Mouse (Mus musculus) liver, embryonic 14.5 days (tissue): ENCODE results near the gene Gdf11. TPM values are rescaled to one million over a fixed set of nuclear protein-coding genes. Genes with fewer than 3 reads are reported as not detected.

Source experiments
- ATAC-seq: fragments of 200-750 bp; cut with Nextera tagmentation; 2 replicates; pipeline ENCODE4 v1.8.0; 2017; ENCODE audit warnings: moderate number of reproducible peaks, mild to moderate bottlenecking, moderate library complexity; ENCODE audit not compliant: insufficient read depth
- DNase-seq, 3 experiments: peaks; one replicate each; pipeline ENCODE4 v3.0.0-alpha.2; 2012 to 2013; ENCODE audit warnings: low read depth in 3 of 3, low spot score in 3 of 3
- H3K27ac ChIP-seq: fragments of 300-500 bp; sonication (generic); 2 replicates; pipeline ENCODE4 v1.5.1; 2014; ENCODE audit warnings: moderate library complexity, mild to moderate bottlenecking, control low read depth, inconsistent platforms
- H3K27me3 ChIP-seq: fragments of 300-500 bp; sonication (generic); 2 replicates; pipeline ENCODE4 v1.6.1; 2014; ENCODE audit warnings: mild to moderate bottlenecking, low read length, moderate library complexity; ENCODE audit not compliant: control insufficient read depth, insufficient read depth
- H3K36me3 ChIP-seq: fragments of 300-500 bp; sonication (generic); replicated peaks from 2 replicates; pipeline ENCODE4 v1.6.1; 2014; ENCODE audit warnings: low read depth; ENCODE audit not compliant: control insufficient read depth, insufficient read depth
- H3K4me1 ChIP-seq, 2 experiments: fragments of 200-500 bp in 1 of 2; fragments of 300-500 bp in 1 of 2; sonication (generic) in 1 of 2; replicated peaks; 2 replicates each; pipeline ENCODE4 v1.6.1; 2012 to 2014; ENCODE audit warnings: antibody characterized with exemption in 1 of 2, inconsistent platforms in 1 of 2, low read length in 1 of 2; ENCODE audit not compliant: control insufficient read depth in 2 of 2, insufficient read depth in 2 of 2
- H3K4me2 ChIP-seq: fragments of 300-500 bp; sonication (generic); 2 replicates; pipeline ENCODE4 v1.6.1; 2014; ENCODE audit warnings: low read depth, mild to moderate bottlenecking, control low read depth, moderate library complexity
- H3K4me3 ChIP-seq, 2 experiments: fragments of 200-500 bp in 1 of 2; fragments of 300-500 bp in 1 of 2; sonication (generic) in 1 of 2; 2 replicates each; pipeline ENCODE4 v1.5.1; 2012 to 2014; ENCODE audit warnings: low read depth in 2 of 2, low read length in 2 of 2, mild to moderate bottlenecking in 2 of 2, control low read depth in 1 of 2, inconsistent platforms in 1 of 2, moderate library complexity in 1 of 2; ENCODE audit not compliant: insufficient read depth in 1 of 2
- H3K9ac ChIP-seq: fragments of 300-500 bp; sonication (generic); replicated peaks from 2 replicates; pipeline ENCODE4 v1.6.1; 2014; ENCODE audit warnings: mild to moderate bottlenecking, control low read depth, moderate library complexity
- H3K9me3 ChIP-seq: fragments of 300-500 bp; sonication (generic); 2 replicates; pipeline ENCODE4 v1.6.1; 2016; ENCODE audit warnings: low read length, mixed read lengths; ENCODE audit not compliant: control insufficient read depth
- CTCF ChIP-seq: IDR thresholded peaks from 2 replicates; pipeline ENCODE4 v1.5.1; 2016; ENCODE audit warnings: antibody characterized with exemption, low read depth, control low read depth
- EP300 ChIP-seq: IDR thresholded peaks from 2 replicates; pipeline ENCODE4 v1.6.1; 2016; ENCODE audit warnings: antibody characterized with exemption, low read depth
- polyA plus RNA-seq, 2 experiments: library from polyadenylated mRNA; depleted of rRNA in 1 of 2; stranded (reverse) in 1 of 2; unstranded in 1 of 2; fragments of >200 nt; fragmentation: Nextera tagmentation in 1 of 2; extraction: Ambion mirVana in 1 of 2; gene quantifications; 2 replicates each; pipeline versions ENCODE4 v1.2.1 to v1.2.3; 2012 to 2014

Gdf11 gene
- polyA plus RNA-seq, 2 experiments, result 0.23 to 0.36 TPM

- no peak for TF ChIP-seq EP300
- TF ChIP-seq CTCF, result no peak
- ATAC-seq, result no peak
- Histone ChIP-seq H3K9me3 (no peaks in the 10 kb centered on the region), H3K4me2 (no peak overlapping the region), H3K36me3 (peaks cover 45% of the 10 kb centered on the region), H3K4me3 (no peak overlapping the region), H3K27me3 (no peaks in the 10 kb centered on the region), H3K9ac (no peak overlapping the region), H3K4me1 (peaks cover 12 to 19% of the 10 kb centered on the region in 2 experiments), H3K27ac (no peak overlapping the region)
- no peak for DNase-seq
Measured at GRCm38 (mm10) chr10:128837400-128837799, 54.1 kb downstream of the Gdf11 start.

Other genes starting within 250 kb of the Gdf11 start
- 0.13 and 0.18 TPM in 2 replicates for gene Ikzf4, start 245.7 kb downstream of the Gdf11 start, polyA plus RNA-seq (2012; rRNA removed)
- gene Ikzf4, start 245.7 kb downstream of the Gdf11 start, polyA plus RNA-seq (2014; fragmentation: Nextera tagmentation; extraction: Ambion mirVana), result 0.05 TPM in 1 of 2 replicates, not detected in the other
- gene Suox, start 217.6 kb downstream of the Gdf11 start, polyA plus RNA-seq (2012; rRNA removed), result 8.1 and 8.6 TPM in 2 replicates
- gene Suox, start 217.6 kb downstream of the Gdf11 start, polyA plus RNA-seq (2014; fragmentation: Nextera tagmentation; extraction: Ambion mirVana), result 7.6 and 9.9 TPM in 2 replicates
- 17.8 and 19.3 TPM in 2 replicates for gene Rab5b, start 195.5 kb downstream of the Gdf11 start, polyA plus RNA-seq (2012; rRNA removed)
- gene Rab5b, start 195.5 kb downstream of the Gdf11 start, polyA plus RNA-seq (2014; fragmentation: Nextera tagmentation; extraction: Ambion mirVana), result 24.5 and 26.2 TPM in 2 replicates
- gene Pmel, start 187.5 kb downstream of the Gdf11 start, polyA plus RNA-seq (2012; rRNA removed), result 0.27 and 0.31 TPM in 2 replicates
- 0.20 and 0.50 TPM in 2 replicates for gene Pmel, start 187.5 kb downstream of the Gdf11 start, polyA plus RNA-seq (2014; fragmentation: Nextera tagmentation; extraction: Ambion mirVana)
- 38.8 and 40.7 TPM in 2 replicates for gene Cdk2, start 186.7 kb downstream of the Gdf11 start, polyA plus RNA-seq (2012; rRNA removed)
- 51.8 and 56.6 TPM in 2 replicates for gene Cdk2, start 186.7 kb downstream of the Gdf11 start, polyA plus RNA-seq (2014; fragmentation: Nextera tagmentation; extraction: Ambion mirVana)
- 1.4 and 1.6 TPM in 2 replicates for gene Dgka, start 146.9 kb downstream of the Gdf11 start, polyA plus RNA-seq (2012; rRNA removed)
- gene Dgka, start 146.9 kb downstream of the Gdf11 start, polyA plus RNA-seq (2014; fragmentation: Nextera tagmentation; extraction: Ambion mirVana), result 2.0 and 2.1 TPM in 2 replicates
- 14.2 and 19.5 TPM in 2 replicates for gene Pym1, start 143.8 kb downstream of the Gdf11 start, polyA plus RNA-seq (2012; rRNA removed)
- 12.4 and 15.3 TPM in 2 replicates for gene Pym1, start 143.8 kb downstream of the Gdf11 start, polyA plus RNA-seq (2014; fragmentation: Nextera tagmentation; extraction: Ambion mirVana)
- gene Mmp19, start 100.8 kb downstream of the Gdf11 start, polyA plus RNA-seq (2012; rRNA removed), result 8.0 and 9.5 TPM in 2 replicates
- 8.3 and 8.9 TPM in 2 replicates for gene Mmp19, start 100.8 kb downstream of the Gdf11 start, polyA plus RNA-seq (2014; fragmentation: Nextera tagmentation; extraction: Ambion mirVana)
- 4.2 and 6.0 TPM in 2 replicates for gene Dnajc14, start 87.7 kb downstream of the Gdf11 start, polyA plus RNA-seq (2012; rRNA removed)
- gene Dnajc14, start 87.7 kb downstream of the Gdf11 start, polyA plus RNA-seq (2014; fragmentation: Nextera tagmentation; extraction: Ambion mirVana), result 10.7 and 12.3 TPM in 2 replicates
- 2.1 and 2.9 TPM in 2 replicates for gene Tmem198b, start 87.3 kb downstream of the Gdf11 start, polyA plus RNA-seq (2012; rRNA removed)
- gene Tmem198b, start 87.3 kb downstream of the Gdf11 start, polyA plus RNA-seq (2014; fragmentation: Nextera tagmentation; extraction: Ambion mirVana), result 0.99 and 1.5 TPM in 2 replicates
- gene Sarnp, start 74.4 kb downstream of the Gdf11 start, polyA plus RNA-seq (2012; rRNA removed), result 27.1 and 61.2 TPM in 2 replicates
- gene Sarnp, start 74.4 kb downstream of the Gdf11 start, polyA plus RNA-seq (2014; fragmentation: Nextera tagmentation; extraction: Ambion mirVana), result 122 and 125 TPM in 2 replicates
- gene Ormdl2, start 70.1 kb downstream of the Gdf11 start, polyA plus RNA-seq (2012; rRNA removed), result 43.1 and 47.8 TPM in 2 replicates
- 80.5 and 83.5 TPM in 2 replicates for gene Ormdl2, start 70.1 kb downstream of the Gdf11 start, polyA plus RNA-seq (2014; fragmentation: Nextera tagmentation; extraction: Ambion mirVana)
- 22.5 and 29.6 TPM in 2 replicates for gene Cd63, start 9.3 kb upstream of the Gdf11 start, polyA plus RNA-seq (2012; rRNA removed)
- gene Cd63, start 9.3 kb upstream of the Gdf11 start, polyA plus RNA-seq (2014; fragmentation: Nextera tagmentation; extraction: Ambion mirVana), result 73.0 and 85.0 TPM in 2 replicates
- 12.1 and 12.3 TPM in 2 replicates for gene Rdh5, start 31.2 kb upstream of the Gdf11 start, polyA plus RNA-seq (2012; rRNA removed)
- gene Rdh5, start 31.2 kb upstream of the Gdf11 start, polyA plus RNA-seq (2014; fragmentation: Nextera tagmentation; extraction: Ambion mirVana), result 13.6 and 15.8 TPM in 2 replicates
- 67.2 and 95.9 TPM in 2 replicates for gene Bloc1s1, start 32.3 kb upstream of the Gdf11 start, polyA plus RNA-seq (2012; rRNA removed)
- 99.2 and 99.8 TPM in 2 replicates for gene Bloc1s1, start 32.3 kb upstream of the Gdf11 start, polyA plus RNA-seq (2014; fragmentation: Nextera tagmentation; extraction: Ambion mirVana)
- 0.09 and 0.19 TPM in 2 replicates for gene Itga7, start 42.1 kb upstream of the Gdf11 start, polyA plus RNA-seq (2012; rRNA removed)
- gene Itga7, start 42.1 kb upstream of the Gdf11 start, polyA plus RNA-seq (2014; fragmentation: Nextera tagmentation; extraction: Ambion mirVana), result 0.04 and 0.15 TPM in 2 replicates
- gene Mettl7b, start 69.3 kb upstream of the Gdf11 start, polyA plus RNA-seq (2012; rRNA removed), result not detected in 2 replicates
- not detected in 2 replicates for gene Mettl7b, start 69.3 kb upstream of the Gdf11 start, polyA plus RNA-seq (2014; fragmentation: Nextera tagmentation; extraction: Ambion mirVana)
- gene Olfr9, start 97.7 kb upstream of the Gdf11 start, polyA plus RNA-seq (2012; rRNA removed), result not detected in 2 replicates
- gene Olfr9, start 97.7 kb upstream of the Gdf11 start, polyA plus RNA-seq (2014; fragmentation: Nextera tagmentation; extraction: Ambion mirVana), result not detected in 2 replicates
- gene Olfr763, start 119.1 kb upstream of the Gdf11 start, polyA plus RNA-seq (2012; rRNA removed), result not detected in 2 replicates
- gene Olfr763, start 119.1 kb upstream of the Gdf11 start, polyA plus RNA-seq (2014; fragmentation: Nextera tagmentation; extraction: Ambion mirVana), result not detected in 2 replicates
- not detected in 2 replicates for gene Olfr764-ps1, start 148.2 kb upstream of the Gdf11 start, polyA plus RNA-seq (2012; rRNA removed)
- not detected in 2 replicates for gene Olfr764-ps1, start 148.2 kb upstream of the Gdf11 start, polyA plus RNA-seq (2014; fragmentation: Nextera tagmentation; extraction: Ambion mirVana)
- not detected in 2 replicates for gene Olfr765, start 158.3 kb upstream of the Gdf11 start, polyA plus RNA-seq (2012; rRNA removed)
- gene Olfr765, start 158.3 kb upstream of the Gdf11 start, polyA plus RNA-seq (2014; fragmentation: Nextera tagmentation; extraction: Ambion mirVana), result not detected in 2 replicates
- gene Olfr766-ps1, start 177.3 kb upstream of the Gdf11 start, polyA plus RNA-seq (2012; rRNA removed), result not detected in 2 replicates
- gene Olfr766-ps1, start 177.3 kb upstream of the Gdf11 start, polyA plus RNA-seq (2014; fragmentation: Nextera tagmentation; extraction: Ambion mirVana), result not detected in 2 replicates
- not detected in 2 replicates for gene Olfr767, start 191.2 kb upstream of the Gdf11 start, polyA plus RNA-seq (2012; rRNA removed)
- not detected in 2 replicates for gene Olfr767, start 191.2 kb upstream of the Gdf11 start, polyA plus RNA-seq (2014; fragmentation: Nextera tagmentation; extraction: Ambion mirVana)
- not detected in 2 replicates for gene Olfr768, start 207.7 kb upstream of the Gdf11 start, polyA plus RNA-seq (2012; rRNA removed)
- gene Olfr768, start 207.7 kb upstream of the Gdf11 start, polyA plus RNA-seq (2014; fragmentation: Nextera tagmentation; extraction: Ambion mirVana), result not detected in 2 replicates
- not detected in 2 replicates for gene Olfr769, start 226.1 kb upstream of the Gdf11 start, polyA plus RNA-seq (2012; rRNA removed)
- not detected in 2 replicates for gene Olfr769, start 226.1 kb upstream of the Gdf11 start, polyA plus RNA-seq (2014; fragmentation: Nextera tagmentation; extraction: Ambion mirVana)
- gene Olfr770, start 247.3 kb upstream of the Gdf11 start, polyA plus RNA-seq (2012; rRNA removed), result not detected in 2 replicates
- gene Olfr770, start 247.3 kb upstream of the Gdf11 start, polyA plus RNA-seq (2014; fragmentation: Nextera tagmentation; extraction: Ambion mirVana), result not detected in 2 replicates